Mouse (Mus musculus) midbrain, embryonic 13.5 days (tissue): ENCODE results near the gene Vamp2. TPM values are rescaled to one million over a fixed set of nuclear protein-coding genes. Genes with fewer than 3 reads are reported as not detected.
A peak's percentile ranks its signal among the peaks of the same experiment; 100 is the strongest.

Experiments
- ATAC-seq: fragments of 200-750 bp; cut with Nextera tagmentation; 2 replicates; pipeline ENCODE4 v1.8.0; 2017; ENCODE audit warnings: mild to moderate bottlenecking, moderate TSS enrichment, moderate library complexity
- H3K27ac ChIP-seq: fragments of 300-500 bp; sonication (generic); 2 replicates; pipeline ENCODE4 v1.5.1; 2015; ENCODE audit warnings: inconsistent platforms, mild to moderate bottlenecking, moderate library complexity
- H3K27me3 ChIP-seq: fragments of 300-500 bp; sonication (generic); 2 replicates; pipeline ENCODE4 v1.6.1; 2015; ENCODE audit warnings: mild to moderate bottlenecking, inconsistent platforms
- H3K36me3 ChIP-seq: fragments of 300-500 bp; sonication (generic); 2 replicates; pipeline ENCODE4 v1.6.1; 2015; ENCODE audit warnings: mild to moderate bottlenecking, inconsistent platforms
- H3K4me1 ChIP-seq: fragments of 300-500 bp; sonication (generic); replicated peaks from 2 replicates; pipeline ENCODE4 v1.6.1; 2015; ENCODE audit warnings: inconsistent platforms
- H3K4me2 ChIP-seq: fragments of 300-500 bp; sonication (generic); replicated peaks from 2 replicates; pipeline ENCODE4 v1.6.1; 2015; ENCODE audit warnings: moderate library complexity, mild to moderate bottlenecking, inconsistent platforms
- H3K4me3 ChIP-seq: fragments of 300-500 bp; sonication (generic); replicated peaks from 2 replicates; pipeline ENCODE4 v1.5.1; 2015; ENCODE audit warnings: mild to moderate bottlenecking, inconsistent platforms
- H3K9ac ChIP-seq: fragments of 300-500 bp; sonication (generic); replicated peaks from 2 replicates; pipeline ENCODE4 v1.6.1; 2015; ENCODE audit warnings: mild to moderate bottlenecking, inconsistent platforms
- H3K9me3 ChIP-seq: fragments of 300-500 bp; sonication (generic); 2 replicates; pipeline ENCODE4 v1.6.1; 2016; ENCODE audit warnings: mild to moderate bottlenecking, inconsistent platforms
- WGBS: fragments of 180-500 bp; shearing (Covaris S2); methylation state at CpG from one replicate; pipeline ENCODE4 v1.1.7; 2015; 5-methylcytosine and 5-hydroxymethylcytosine counted together
- polyA plus RNA-seq: library from polyadenylated mRNA; unstranded; fragments of >200 nt; fragmentation: Nextera tagmentation; extraction: Ambion mirVana; gene quantifications from 2 replicates; pipeline ENCODE4 v1.2.1, GENCODE M21; 2015

Vamp2 gene
- polyA plus RNA-seq: 175 and 188 TPM in 2 replicates

DNA sequence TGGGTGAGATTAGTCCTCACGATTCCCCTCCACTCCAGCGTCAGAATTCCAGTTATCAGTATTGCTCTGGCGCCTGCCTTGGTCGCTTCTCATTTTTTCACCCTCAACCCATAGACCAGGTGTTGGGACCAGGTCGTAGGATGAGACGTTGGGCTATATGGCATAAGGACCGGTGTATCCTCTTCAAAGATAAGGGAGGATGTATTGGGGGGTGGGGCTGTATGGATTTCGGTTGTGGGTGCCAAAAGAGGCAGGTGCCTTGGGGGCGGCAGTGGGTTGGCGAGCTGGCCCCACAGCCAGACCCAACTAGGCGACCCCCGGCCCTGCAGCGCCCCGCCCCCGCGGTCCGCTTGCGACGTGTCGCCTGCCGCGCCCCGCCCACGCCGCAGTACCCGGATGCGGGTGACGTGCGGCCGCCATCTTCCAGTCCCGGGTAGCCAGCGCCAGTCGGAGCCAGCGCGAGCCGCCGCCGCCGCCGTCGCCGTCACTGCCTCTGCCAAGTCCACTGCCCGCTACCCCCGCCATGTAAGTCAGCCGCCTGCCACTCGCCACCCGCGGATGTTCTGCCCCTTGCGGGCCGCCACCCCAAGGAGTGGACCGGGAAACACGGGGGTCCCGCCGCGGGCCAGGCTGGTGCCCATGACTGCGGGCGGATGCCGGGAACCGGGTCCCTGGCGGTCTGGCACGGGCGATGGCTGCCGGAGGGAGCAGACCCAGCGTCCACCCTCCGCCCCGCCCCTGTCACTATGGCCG, at the start of gene Vamp2:
TSS of gene Vamp2 (plus strand) at position 388 of the 753 bp plus-strand sequence.
- Histone ChIP-seq H3K4me3 (peak within 1 kb of the TSS; percentile 97), H3K4me1 (peaks cover 47% of the 10 kb centered on the region), H3K9me3 (no peaks in the 10 kb centered on the region), H3K27me3 (no peaks in the 10 kb centered on the region), H3K36me3 (peaks cover 29% of the 10 kb centered on the region), H3K27ac (peak within 1 kb of the TSS; percentile 95), H3K4me2 (peak within 1 kb of the TSS; percentile 94), H3K9ac (peak within 1 kb of the TSS; percentile 97)
- 1% methylated on average over 63 of the region's 67 CpGs for WGBS
- ATAC-seq: peak; percentile 84

DNA sequence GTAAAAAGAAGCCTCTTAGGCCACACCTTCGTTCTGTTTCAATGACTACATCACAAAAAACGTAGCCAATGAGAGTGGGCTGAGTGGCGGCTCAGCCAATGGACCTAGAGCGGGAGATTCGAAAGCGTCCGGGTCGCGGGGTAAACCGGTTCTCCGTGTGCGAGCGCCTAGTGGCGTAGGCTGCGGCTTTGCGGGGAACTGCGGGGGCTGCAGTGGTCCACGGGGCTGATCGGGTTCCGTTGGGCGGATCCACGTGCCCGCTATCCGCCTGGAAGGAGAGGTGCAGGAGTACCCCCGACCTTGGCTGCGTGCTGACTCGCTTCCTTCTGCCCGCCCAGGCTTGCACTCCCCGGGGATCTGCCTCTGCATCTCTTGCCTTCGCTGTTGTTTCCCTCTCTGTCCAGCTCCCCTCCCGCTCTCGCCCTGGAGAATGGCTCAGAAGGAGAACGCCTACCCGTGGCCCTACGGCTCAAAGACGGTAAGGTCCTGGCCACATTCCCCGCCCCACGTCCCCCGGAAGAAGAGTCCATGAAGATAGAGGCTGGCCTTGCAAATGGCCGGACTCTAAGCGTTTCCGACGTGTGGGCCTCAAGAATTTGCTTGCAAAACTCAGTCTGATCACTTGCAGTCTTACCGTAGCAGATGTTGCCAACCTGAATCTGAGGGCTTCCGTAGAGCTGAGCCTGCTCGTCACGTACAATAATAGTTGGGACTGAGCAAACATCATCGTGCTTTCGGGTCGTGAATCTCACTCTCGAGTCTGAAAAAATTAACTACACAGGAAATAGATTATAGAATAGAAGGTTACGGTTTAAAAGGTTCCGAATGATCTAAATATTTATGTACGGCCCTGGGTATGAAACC, 42.5 kb upstream of the Vamp2 start, which contains the start of gene Aurkb:
TSS of gene Aurkb (plus strand) at position 117 of the 864 bp plus-strand sequence.
- Histone ChIP-seq H3K27me3 (no peaks in the 10 kb centered on the region), H3K9ac (peak within 1 kb of the TSS; percentile 63), H3K4me1 (peaks cover 31% of the 10 kb centered on the region), H3K27ac (peak within 1 kb of the TSS; percentile 61), H3K9me3 (no peaks in the 10 kb centered on the region), H3K4me3 (peak within 1 kb of the TSS; percentile 62), H3K4me2 (peak within 1 kb of the TSS; percentile 93), H3K36me3 (peaks cover 18% of the 10 kb centered on the region)
- under 1% methylated on average over 54 of the region's 54 CpGs for WGBS
- ATAC-seq: peak; percentile 84

DNA sequence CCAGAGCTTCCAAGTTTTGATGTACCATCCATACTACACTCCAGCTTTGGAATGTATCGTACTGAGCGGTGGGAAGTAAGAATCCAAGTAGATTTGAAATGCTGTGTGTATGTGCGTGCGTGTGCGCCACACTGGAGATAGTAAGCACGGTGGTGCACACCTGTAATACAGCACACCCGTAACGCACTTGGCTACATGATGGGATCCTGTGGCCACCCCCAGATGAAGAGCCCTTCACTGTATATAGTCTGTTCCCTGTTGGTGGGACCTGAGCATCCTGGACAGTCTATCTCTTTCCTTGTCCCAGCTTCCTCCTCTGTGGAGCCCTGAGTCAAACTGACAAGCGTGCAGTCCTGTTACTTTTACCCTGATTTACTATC, 41.9 kb upstream of the Vamp2 start:
- Histone ChIP-seq H3K4me1 (peaks cover 31% of the 10 kb centered on the region), H3K27ac (no peak overlapping the region), H3K9ac (peak overlapping the region; percentile 63), H3K4me3 (peak overlapping the region; percentile 62), H3K4me2 (peak overlapping the region; percentile 93), H3K36me3 (peaks cover 20% of the 10 kb centered on the region), H3K9me3 (no peaks in the 10 kb centered on the region), H3K27me3 (no peaks in the 10 kb centered on the region)
- no peak for ATAC-seq
- 21% methylated on average over 9 of the region's 9 CpGs for WGBS

DNA sequence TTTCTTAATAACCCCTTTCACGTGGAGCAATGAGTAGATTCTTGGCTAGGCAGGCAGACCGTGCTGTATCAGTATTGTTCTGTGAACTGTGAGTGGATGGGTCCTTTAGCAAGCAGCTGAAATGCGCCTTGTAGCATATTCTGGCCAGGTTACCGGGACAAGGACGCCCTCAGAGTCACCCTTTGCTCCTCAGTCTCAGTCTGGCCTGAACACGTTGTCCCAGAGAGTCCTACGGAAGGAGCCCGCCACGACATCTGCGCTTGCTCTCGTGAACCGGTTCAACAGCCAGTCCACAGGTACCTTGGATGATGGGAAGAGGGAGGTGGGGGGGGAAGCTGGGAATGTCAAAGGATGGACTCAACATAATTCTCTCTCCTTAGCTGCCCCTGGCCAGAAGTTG, 40.7 kb upstream of the Vamp2 start:
- Histone ChIP-seq H3K36me3 (peaks cover 20% of the 10 kb centered on the region), H3K4me3 (no peak overlapping the region), H3K4me1 (peaks cover 31% of the 10 kb centered on the region), H3K9me3 (no peaks in the 10 kb centered on the region), H3K4me2 (peak overlapping the region; percentile 93), H3K27me3 (no peaks in the 10 kb centered on the region), H3K27ac (no peak overlapping the region), H3K9ac (no peak overlapping the region)
- 93% methylated on average over 12 of the region's 12 CpGs for WGBS
- no peak for ATAC-seq

DNA sequence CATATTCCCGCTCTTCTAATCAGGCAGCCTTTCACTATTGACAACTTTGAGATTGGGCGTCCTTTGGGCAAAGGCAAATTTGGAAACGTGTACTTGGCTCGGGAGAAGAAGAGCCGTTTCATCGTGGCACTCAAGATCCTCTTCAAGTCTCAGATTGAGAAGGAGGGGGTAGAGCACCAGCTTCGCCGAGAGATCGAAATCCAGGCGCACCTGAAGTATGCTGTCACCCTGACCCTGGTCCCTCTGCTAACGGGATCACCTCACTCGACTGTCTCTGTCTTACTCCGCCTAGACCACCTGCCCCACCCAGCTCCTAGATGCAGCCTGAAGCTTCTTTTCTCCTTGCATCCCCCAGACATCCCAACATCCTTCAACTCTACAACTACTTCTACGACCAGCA, 40.1 kb upstream of the Vamp2 start:
- WGBS: 93% methylated on average over 14 of the region's 14 CpGs
- Histone ChIP-seq H3K36me3 (peaks cover 20% of the 10 kb centered on the region), H3K4me3 (no peak overlapping the region), H3K9me3 (no peaks in the 10 kb centered on the region), H3K4me1 (peaks cover 31% of the 10 kb centered on the region), H3K4me2 (no peak overlapping the region), H3K27ac (no peak overlapping the region), H3K27me3 (no peaks in the 10 kb centered on the region), H3K9ac (no peak overlapping the region)
- no peak for ATAC-seq

DNA sequence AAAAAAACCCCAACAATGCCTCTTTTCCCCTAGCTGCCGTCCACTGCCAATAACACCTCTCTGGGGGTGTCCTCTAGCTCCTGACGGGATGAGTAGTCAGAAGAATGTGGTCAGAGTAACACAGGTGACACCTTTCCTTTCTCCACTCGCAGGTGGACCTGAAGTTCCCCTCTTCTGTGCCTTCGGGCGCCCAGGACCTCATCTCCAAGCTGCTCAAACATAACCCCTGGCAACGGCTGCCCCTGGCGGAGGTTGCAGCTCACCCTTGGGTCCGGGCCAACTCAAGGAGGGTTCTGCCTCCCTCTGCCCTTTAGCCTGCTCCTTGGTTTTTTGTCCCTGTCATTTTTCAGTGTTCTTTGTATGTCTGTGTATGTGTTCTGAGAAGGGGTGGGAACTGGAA, 37.5 kb upstream of the Vamp2 start:
- Histone ChIP-seq H3K27ac (no peak overlapping the region), H3K4me3 (no peak overlapping the region)
- no peak for ATAC-seq

DNA sequence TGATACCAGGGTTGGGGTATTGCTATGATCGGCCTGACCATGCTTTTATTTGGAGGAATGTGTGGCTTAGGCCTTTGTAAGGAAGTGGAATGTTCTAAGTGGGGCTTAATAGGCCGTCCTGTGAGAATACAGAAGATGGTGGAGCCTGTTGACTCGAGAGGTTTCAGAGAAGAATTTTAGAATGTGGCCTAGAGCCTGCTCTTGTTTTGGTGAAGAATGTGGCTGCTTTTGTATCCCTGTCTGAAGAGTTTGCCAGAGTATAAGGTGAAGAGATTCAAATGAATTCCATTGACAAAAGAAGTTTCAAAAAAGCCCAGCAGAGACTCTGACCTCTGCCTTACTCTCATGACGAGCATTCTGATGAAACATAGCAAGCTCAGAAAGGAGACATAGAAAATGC, 36.5 kb upstream of the Vamp2 start:
- Histone ChIP-seq H3K36me3 (peaks cover 20% of the 10 kb centered on the region), H3K27me3 (no peaks in the 10 kb centered on the region), H3K4me2 (no peak overlapping the region), H3K9me3 (no peaks in the 10 kb centered on the region), H3K27ac (no peak overlapping the region), H3K4me3 (no peak overlapping the region), H3K9ac (no peak overlapping the region), H3K4me1 (peaks cover 18% of the 10 kb centered on the region)
- no peak for ATAC-seq
- 53% methylated on average over 4 of the region's 4 CpGs for WGBS

More for the DNA sequence above, 37.5 kb upstream of the Vamp2 start:
- no peaks in the 10 kb centered on the region for H3K9me3 ChIP-seq
- H3K27me3 ChIP-seq: no peaks in the 10 kb centered on the region
- peaks cover 20% of the 10 kb centered on the region for H3K36me3 ChIP-seq
- peaks cover 28% of the 10 kb centered on the region for H3K4me1 ChIP-seq
- WGBS: 89% methylated on average over 8 of the region's 8 CpGs
- no peak overlapping the region for H3K9ac ChIP-seq
- no peak overlapping the region for H3K4me2 ChIP-seq

DNA sequence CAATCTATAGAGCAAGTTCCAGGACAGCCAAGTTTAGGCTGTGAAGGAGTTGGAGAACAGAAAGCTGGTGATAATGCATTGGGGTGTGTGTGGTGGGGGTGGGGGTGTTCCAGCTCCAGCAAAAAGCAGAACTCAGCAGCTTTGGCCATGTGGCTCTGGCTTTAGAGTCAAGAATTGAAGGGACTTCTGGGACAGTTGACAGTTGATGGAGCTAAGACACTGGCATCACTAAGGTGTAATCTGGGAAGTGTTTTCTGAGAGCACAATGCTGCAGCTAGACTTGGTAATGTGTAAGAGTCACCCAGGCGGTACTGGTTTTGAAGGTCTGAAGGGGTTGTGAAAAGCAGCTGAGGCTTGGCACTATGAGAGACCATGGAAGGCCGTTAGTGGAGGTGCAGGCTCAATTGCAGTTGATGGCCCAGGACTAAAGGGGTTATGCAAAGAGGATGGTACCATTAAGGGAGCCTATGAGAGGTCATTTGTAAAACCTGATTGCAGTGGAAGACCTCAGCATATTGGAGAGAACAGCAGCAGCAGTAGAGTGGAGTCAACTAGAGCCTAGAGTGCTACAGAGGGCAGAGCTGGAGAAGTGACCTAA, 35.4 kb upstream of the Vamp2 start:
- Histone ChIP-seq H3K36me3 (peaks cover 20% of the 10 kb centered on the region), H3K9ac (no peak overlapping the region), H3K4me3 (no peak overlapping the region), H3K27ac (no peak overlapping the region), H3K4me2 (no peak overlapping the region), H3K4me1 (peaks cover 11% of the 10 kb centered on the region), H3K9me3 (no peaks in the 10 kb centered on the region), H3K27me3 (no peaks in the 10 kb centered on the region)
- ATAC-seq: no peak
- 92% methylated on average over 2 of the region's 2 CpGs for WGBS

DNA sequence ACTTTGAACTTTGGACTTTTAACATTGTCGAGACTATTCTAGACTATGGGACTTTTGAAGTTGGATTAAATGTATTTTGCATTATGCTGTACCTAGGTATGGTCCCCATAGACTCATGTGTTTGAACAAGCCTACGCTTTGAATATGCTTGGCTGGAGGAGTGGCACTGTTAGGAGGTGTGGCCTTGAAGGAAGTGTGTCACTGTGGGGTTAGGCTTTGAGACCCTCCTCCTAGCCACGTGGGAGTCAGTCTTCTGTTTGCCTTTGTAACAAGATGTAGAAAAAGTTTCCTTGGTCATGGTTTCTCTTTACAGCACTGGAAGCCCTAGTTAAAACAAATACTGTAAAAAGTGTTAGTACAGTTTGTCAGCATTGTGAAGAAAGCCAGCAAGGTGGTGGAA, 34.4 kb upstream of the Vamp2 start:
- Histone ChIP-seq H3K27me3 (no peaks in the 10 kb centered on the region), H3K9me3 (no peaks in the 10 kb centered on the region), H3K4me3 (no peak overlapping the region), H3K4me1 (peaks cover 19% of the 10 kb centered on the region), H3K27ac (no peak overlapping the region), H3K9ac (no peak overlapping the region), H3K36me3 (peaks cover 14% of the 10 kb centered on the region), H3K4me2 (no peak overlapping the region)
- ATAC-seq: no peak
- WGBS: 84% methylated on average over 3 of the region's 3 CpGs

DNA sequence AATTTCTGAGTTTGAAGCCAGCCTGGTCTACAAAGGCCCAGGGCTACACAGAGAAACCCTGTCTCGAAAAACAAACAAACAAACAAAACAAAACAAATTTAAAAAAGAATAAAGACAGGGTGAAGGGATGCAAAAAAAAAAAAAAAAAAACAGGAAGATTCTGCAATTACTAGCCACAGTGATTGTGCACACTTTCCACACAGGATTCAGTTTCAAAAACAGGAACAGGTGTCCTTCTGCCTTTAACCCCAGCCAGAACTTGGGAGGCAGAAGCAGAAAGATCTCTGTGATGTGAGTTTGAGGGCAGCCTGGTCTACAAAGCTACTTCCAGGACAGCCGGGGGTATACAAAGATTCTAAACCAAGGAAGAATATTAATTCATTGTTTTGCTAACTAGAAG, 30.0 kb upstream of the Vamp2 start:
- H3K27me3 ChIP-seq: no peaks in the 10 kb centered on the region
- 79% methylated on average over 2 of the region's 2 CpGs for WGBS

DNA sequence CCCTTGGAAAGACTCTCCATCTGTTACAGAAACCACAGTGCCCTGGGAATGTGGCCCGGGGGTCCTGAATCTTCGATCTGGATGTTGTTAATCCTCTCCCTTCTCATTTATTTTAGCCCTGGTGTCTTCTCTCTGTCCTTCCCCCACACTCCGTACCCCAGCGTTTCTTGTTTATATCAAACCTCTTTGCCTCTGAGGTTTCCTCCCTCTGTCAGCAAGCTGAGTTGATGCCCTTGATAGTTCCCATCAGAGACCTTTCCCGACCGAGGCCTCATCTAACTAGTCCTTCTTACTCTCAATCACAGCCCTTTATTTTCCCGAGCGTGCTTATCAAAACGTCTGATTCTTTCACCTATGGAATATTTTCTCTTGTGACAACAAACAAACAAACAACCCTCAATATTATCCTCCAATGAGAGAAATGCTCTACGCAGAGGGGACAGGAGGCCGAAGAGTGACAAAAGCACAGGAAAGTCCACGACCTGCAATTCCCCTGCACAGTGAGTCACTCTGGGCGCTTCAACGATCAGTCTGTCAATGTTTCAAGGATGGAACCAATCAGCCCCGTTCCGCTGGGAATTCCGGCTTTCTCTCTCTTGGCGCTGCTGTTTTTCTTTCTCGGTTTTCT, 29.4 kb upstream of the Vamp2 start:
- Histone ChIP-seq H3K9me3 (no peaks in the 10 kb centered on the region), H3K9ac (peak overlapping the region; percentile 77), H3K27ac (peak overlapping the region; percentile 94), H3K36me3 (no peaks in the 10 kb centered on the region; the same call in 1 of the 2 replicates), H3K4me2 (peak overlapping the region; percentile 75), H3K4me1 (peaks cover 32% of the 10 kb centered on the region), H3K27me3 (no peaks in the 10 kb centered on the region), H3K4me3 (peak overlapping the region; percentile 93)
- ATAC-seq: no peak; the same call in 1 of the 2 replicates
- under 1% methylated on average over 19 of the region's 19 CpGs for WGBS

More for the DNA sequence above, 30.0 kb upstream of the Vamp2 start:
- Histone ChIP-seq H3K27ac (peak overlapping the region; percentile 94), H3K36me3 (no peaks in the 10 kb centered on the region; the same call in 1 of the 2 replicates), H3K9me3 (no peaks in the 10 kb centered on the region), H3K4me3 (peak overlapping the region; percentile 93), H3K4me1 (peaks cover 31% of the 10 kb centered on the region), H3K4me2 (peak overlapping the region; percentile 75), H3K9ac (peak overlapping the region; percentile 77)
- no peak for ATAC-seq
